Mouse (Mus musculus) heart, embryonic 13.5 days (tissue): ENCODE measurements around the gene Rnpepl1. TPM values are rescaled to one million over a fixed set of nuclear protein-coding genes. Genes with fewer than 3 reads are reported as not detected.
"Not testable (repeated sequence)": the region's sequence is repeated elsewhere in the genome, so short reads cannot be mapped to it uniquely, and the experiment has no call there.

Source experiments
- ATAC-seq: fragments of 200-750 bp; cut with Nextera tagmentation; 2 replicates; pipeline ENCODE4 v1.8.0; 2017; ENCODE audit warnings: moderate TSS enrichment; ENCODE audit not compliant: insufficient number of reproducible peaks, low FRiP score, low TSS enrichment; ENCODE audit errors: extremely low read depth
- H3K27ac ChIP-seq: fragments of 300-500 bp; sonication (generic); replicated peaks from 2 replicates; pipeline ENCODE4 v1.5.1; 2015; ENCODE audit warnings: moderate library complexity, mild to moderate bottlenecking, inconsistent platforms
- H3K27me3 ChIP-seq: fragments of 300-500 bp; sonication (generic); replicated peaks from 2 replicates; pipeline ENCODE4 v1.6.1; 2015; ENCODE audit warnings: mild to moderate bottlenecking, inconsistent platforms
- H3K36me3 ChIP-seq: fragments of 300-500 bp; sonication (generic); 2 replicates; pipeline ENCODE4 v1.6.1; 2015; ENCODE audit warnings: mild to moderate bottlenecking, inconsistent platforms
- H3K4me1 ChIP-seq: fragments of 300-500 bp; sonication (generic); 2 replicates; pipeline ENCODE4 v1.6.1; 2015; ENCODE audit warnings: inconsistent platforms
- H3K4me2 ChIP-seq: fragments of 300-500 bp; sonication (generic); 2 replicates; pipeline ENCODE4 v1.6.1; 2015; ENCODE audit warnings: inconsistent platforms, mild to moderate bottlenecking, moderate library complexity
- H3K4me3 ChIP-seq: fragments of 300-500 bp; sonication (generic); 2 replicates; pipeline ENCODE4 v1.5.1; 2015; ENCODE audit warnings: moderate library complexity, mild to moderate bottlenecking, inconsistent platforms
- H3K9ac ChIP-seq: fragments of 300-500 bp; sonication (generic); 2 replicates; pipeline ENCODE4 v1.6.1; 2015; ENCODE audit warnings: inconsistent platforms, mild to moderate bottlenecking, moderate library complexity
- H3K9me3 ChIP-seq: fragments of 300-500 bp; sonication (generic); 2 replicates; pipeline ENCODE4 v1.6.1; 2016; ENCODE audit warnings: inconsistent platforms
- WGBS: fragments of 180-500 bp; shearing (Covaris S2); methylation state at CpG from one replicate; pipeline ENCODE4 v1.1.7; 2015; ENCODE audit warnings: mixed read lengths; 5-methylcytosine and 5-hydroxymethylcytosine counted together
- polyA plus RNA-seq: library from polyadenylated mRNA; unstranded; fragments of >200 nt; fragmentation: Nextera tagmentation; extraction: Ambion mirVana; gene quantifications from 2 replicates; pipeline ENCODE4 v1.2.1, GENCODE M21; 2015

Gene Rnpepl1
- polyA plus RNA-seq, 1 experiment from 2014 or later: 31.0 TPM

- H3K4me2 ChIP-seq: no peak overlapping the region
- WGBS: 88% methylated on average over 19 of the region's 19 CpGs
These were observed 32.8 kb downstream of the Rnpepl1 start for GRCm38 (mm10) chr1:92943219-92943989.

GRCm38 (mm10) chr1:92947966-92948365, 37.4 kb downstream of the Rnpepl1 start:
- Histone ChIP-seq H3K4me3 (no peak overlapping the region), H3K27ac (no peak overlapping the region), H3K4me2 (no peak overlapping the region), H3K27me3 (no peaks in the 10 kb centered on the region), H3K4me1 (no peaks in the 10 kb centered on the region), H3K9me3 (no peaks in the 10 kb centered on the region), H3K36me3 (peaks cover 56% of the 10 kb centered on the region), H3K9ac (no peak overlapping the region)
- WGBS: 89% methylated on average over 3 of the region's 3 CpGs
- ATAC-seq: no peak

More at GRCm38 (mm10) chr1:92943219-92943989, 32.8 kb downstream of the Rnpepl1 start:
- H3K4me3 ChIP-seq: no peak overlapping the region
- no peaks in the 10 kb centered on the region for H3K4me1 ChIP-seq
- no peak for ATAC-seq
- H3K36me3 ChIP-seq: peaks cover 94% of the 10 kb centered on the region
- no peak overlapping the region for H3K9ac ChIP-seq
- H3K27me3 ChIP-seq: no peaks in the 10 kb centered on the region
- no peak overlapping the region for H3K27ac ChIP-seq
- H3K9me3 ChIP-seq: no peaks in the 10 kb centered on the region

GRCm38 (mm10) chr1:92949426-92949825, 38.8 kb downstream of the Rnpepl1 start:
- ATAC-seq: no peak
- H3K4me1 ChIP-seq: no peaks in the 10 kb centered on the region
- no peaks in the 10 kb centered on the region for H3K9me3 ChIP-seq
- H3K36me3 ChIP-seq: peaks cover 42% of the 10 kb centered on the region
- no peak overlapping the region for H3K4me2 ChIP-seq
- no peak overlapping the region for H3K4me3 ChIP-seq
- H3K27ac ChIP-seq: no peak overlapping the region
- WGBS: 45% methylated on average over 6 of the region's 6 CpGs
- H3K27me3 ChIP-seq: no peaks in the 10 kb centered on the region
- no peak overlapping the region for H3K9ac ChIP-seq

- 64% methylated on average over 5 of the region's 5 CpGs for WGBS
- no peaks in the 10 kb centered on the region for H3K9me3 ChIP-seq
- no peak within 1 kb of the TSS for H3K27ac ChIP-seq
- ATAC-seq: no peak
- no peak within 1 kb of the TSS for H3K4me2 ChIP-seq
- no peaks in the 10 kb centered on the region for H3K4me1 ChIP-seq
- no peak within 1 kb of the TSS for H3K4me3 ChIP-seq
- no peaks in the 10 kb centered on the region for H3K27me3 ChIP-seq
- peaks cover 30% of the 10 kb centered on the region for H3K36me3 ChIP-seq
- H3K9ac ChIP-seq: no peak within 1 kb of the TSS
These were observed 40.0 kb downstream of the Rnpepl1 start, which contains the start of gene Gpr35 for GRCm38 (mm10) chr1:92950607-92951006. Gpr35 (plus strand) TSS chr1:92950865.

GRCm38 (mm10) chr1:92953641-92954040, 43.1 kb downstream of the Rnpepl1 start:
- Histone ChIP-seq H3K4me1 (no peaks in the 10 kb centered on the region), H3K36me3 (peaks cover 2% of the 10 kb centered on the region; the same call in 1 of the 2 replicates), H3K4me2 (no peak overlapping the region), H3K27me3 (0 out of 2 replicates have a peak, but pooled peaks cover 3% of the 10 kb centered on the region), H3K27ac (no peak overlapping the region), H3K4me3 (no peak overlapping the region), H3K9me3 (no peaks in the 10 kb centered on the region), H3K9ac (no peak overlapping the region)
- ATAC-seq: no peak
- 59% methylated on average over 2 of the region's 2 CpGs for WGBS

- Histone ChIP-seq H3K4me2 (peak overlapping the region; percentile 63), H3K9ac (peak overlapping the region; percentile 56; the same call in 1 of the 2 replicates), H3K4me3 (peak overlapping the region; percentile 36)
- H3K36me3 ChIP-seq, H3K4me1 ChIP-seq, H3K9me3 ChIP-seq, H3K27me3 ChIP-seq, H3K27ac ChIP-seq, ATAC-seq: not testable (repeated sequence)
- 4% methylated on average over 11 of the region's 11 CpGs for WGBS
These were observed 46.2 kb downstream of the Rnpepl1 start for GRCm38 (mm10) chr1:92956571-92957335.

- Histone ChIP-seq H3K27me3 (0 out of 2 replicates have a peak, but pooled peaks cover 3% of the 10 kb centered on the region), H3K9me3 (no peaks in the 10 kb centered on the region), H3K4me1 (no peaks in the 10 kb centered on the region), H3K36me3 (no peaks in the 10 kb centered on the region), H3K27ac (no peak overlapping the region), H3K4me3 (no peak overlapping the region), H3K9ac (no peak overlapping the region), H3K4me2 (no peak overlapping the region)
- no peak for ATAC-seq
- WGBS: 79% methylated on average over 1 of the region's 1 CpGs
These were observed 48.4 kb downstream of the Rnpepl1 start for GRCm38 (mm10) chr1:92958999-92959398.

GRCm38 (mm10) chr1:92970791-92971190, 60.2 kb downstream of the Rnpepl1 start:
- ATAC-seq, H3K4me2 ChIP-seq, H3K27ac ChIP-seq, H3K27me3 ChIP-seq, H3K36me3 ChIP-seq, H3K4me3 ChIP-seq, H3K9ac ChIP-seq, H3K9me3 ChIP-seq: not testable (repeated sequence)
- WGBS: 79% methylated on average over 6 of the region's 6 CpGs
- peaks cover 24% of the 10 kb centered on the region for H3K4me1 ChIP-seq

GRCm38 (mm10) chr1:92971879-92972795, 61.6 kb downstream of the Rnpepl1 start:
- Histone ChIP-seq H3K9ac (no peak overlapping the region), H3K9me3 (no peaks in the 10 kb centered on the region), H3K27me3 (no peaks in the 10 kb centered on the region), H3K4me3 (no peak overlapping the region), H3K36me3 (no peaks in the 10 kb centered on the region), H3K4me2 (no peak overlapping the region), H3K4me1 (peaks cover 35% of the 10 kb centered on the region), H3K27ac (0 out of 2 replicates have a peak overlapping the region, but pooled peaks have one; percentile 45)
- no peak for ATAC-seq
- 70% methylated on average over 7 of the region's 7 CpGs for WGBS

GRCm38 (mm10) chr1:92972854-92973253, 62.3 kb downstream of the Rnpepl1 start:
- no peaks in the 10 kb centered on the region for H3K36me3 ChIP-seq
- WGBS: 30% methylated on average over 1 of the region's 1 CpGs

More at GRCm38 (mm10) chr1:92972854-92973253, 62.3 kb downstream of the Rnpepl1 start:
- Histone ChIP-seq H3K27ac (0 out of 2 replicates have a peak overlapping the region, but pooled peaks have one; percentile 45), H3K9me3 (no peaks in the 10 kb centered on the region), H3K4me1 (peaks cover 35% of the 10 kb centered on the region), H3K4me2 (no peak overlapping the region), H3K9ac (no peak overlapping the region), H3K27me3 (peaks cover 6% of the 10 kb centered on the region), H3K4me3 (no peak overlapping the region)
- ATAC-seq: no peak
